Mouse (Mus musculus) E14TG2a.4 (cell line): ENCODE measurements around the gene Glipr2.
A peak's percentile ranks its signal among the peaks of the same experiment; 100 is the strongest.

Experiments used
- CTCF ChIP-seq: conservative IDR thresholded peaks from 2 replicates; pipeline ENCODE4 v1.5.1; 2014; ENCODE audit warnings: low read length
- NANOG ChIP-seq: IDR thresholded peaks from 2 replicates; pipeline ENCODE4 v1.6.1; 2014; ENCODE audit warnings: borderline replicate concordance, low read length, mixed read lengths
- POU5F1 ChIP-seq: IDR thresholded peaks from 2 replicates; pipeline ENCODE4 v1.6.1; 2014; ENCODE audit warnings: low read length, borderline replicate concordance

DNA sequence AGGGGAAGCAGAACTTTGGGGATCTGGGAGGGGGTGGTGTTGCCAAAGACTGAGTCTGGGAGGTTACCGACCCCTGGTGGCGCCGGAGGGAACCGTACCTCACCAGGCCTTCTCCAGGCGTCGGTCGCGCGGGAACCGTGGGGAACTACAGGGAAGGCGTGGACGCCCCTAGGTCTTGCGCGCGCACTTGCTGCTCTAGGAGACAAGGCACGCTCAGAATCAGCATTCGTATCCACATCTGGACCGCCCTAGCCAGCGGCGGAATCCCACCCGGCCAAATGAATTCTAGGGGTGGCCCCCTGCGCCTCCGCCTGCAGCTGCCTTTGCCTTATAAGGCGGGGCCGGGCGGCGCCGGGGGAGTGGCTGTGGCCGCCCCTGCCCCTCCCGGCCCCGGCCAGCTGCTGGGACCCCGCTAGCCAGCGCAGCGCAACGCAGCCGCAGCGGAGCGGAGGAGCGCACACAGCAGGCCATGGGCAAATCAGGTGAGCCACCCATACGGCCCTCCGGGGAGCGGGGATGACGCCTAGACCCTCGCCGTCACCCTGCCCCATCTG lies at the start of gene Glipr2:
- TF ChIP-seq CTCF (peak; percentile 72), NANOG (no peak), POU5F1 (no peak)
